Mouse (Mus musculus): Measurements from ENCODE around the gene Socs7. TPM values are rescaled to one million over a fixed set of nuclear protein-coding genes. Genes with fewer than 3 reads are reported as not detected.

The Socs7 gene
- polyA plus RNA-seq, 1 experiment from 2014 or later, result 1.1 TPM

Other genes with a start within 250 kb of the Socs7 start
- not detected in 2 replicates for gene Tbx21, start 247.2 kb upstream of the Socs7 start, polyA plus RNA-seq (2015; fragmentation: Nextera tagmentation; extraction: Ambion mirVana)
- 1.0 and 1.1 TPM in 2 replicates for gene Tbkbp1, start 211.1 kb upstream of the Socs7 start, polyA plus RNA-seq (2015; fragmentation: Nextera tagmentation; extraction: Ambion mirVana)
- 29.2 and 30.8 TPM in 2 replicates for gene Kpnb1, start 174.7 kb upstream of the Socs7 start, polyA plus RNA-seq (2015; fragmentation: Nextera tagmentation; extraction: Ambion mirVana)
- 19.1 and 22.0 TPM in 2 replicates for gene Npepps, start 81.9 kb upstream of the Socs7 start, polyA plus RNA-seq (2015; fragmentation: Nextera tagmentation; extraction: Ambion mirVana)
- gene Mrpl45, start 46.8 kb upstream of the Socs7 start, polyA plus RNA-seq (2015; fragmentation: Nextera tagmentation; extraction: Ambion mirVana), result 33.4 and 39.8 TPM in 2 replicates
- gene Gpr179, start 10.5 kb upstream of the Socs7 start, polyA plus RNA-seq (2015; fragmentation: Nextera tagmentation; extraction: Ambion mirVana), result 0.01 TPM in 1 of 2 replicates, not detected in the other
- gene Arhgap23, start 53.0 kb downstream of the Socs7 start, polyA plus RNA-seq (2015; fragmentation: Nextera tagmentation; extraction: Ambion mirVana), result 6.2 and 6.8 TPM in 2 replicates
- gene 4933428G20Rik, start 137.8 kb downstream of the Socs7 start, polyA plus RNA-seq (2015; fragmentation: Nextera tagmentation; extraction: Ambion mirVana), result 0.75 and 0.81 TPM in 2 replicates
- 0.01 TPM in 1 of 2 replicates, not detected in the other for gene Srcin1, start 213.6 kb downstream of the Socs7 start, polyA plus RNA-seq (2015; fragmentation: Nextera tagmentation; extraction: Ambion mirVana)